Mouse (Mus musculus) brain, embryonic 14.5 days (tissue): ENCODE data around the gene Acot11. TPM values are rescaled to one million over a fixed set of nuclear protein-coding genes. Genes with fewer than 3 reads are reported as not detected.
"Not testable (repeated sequence)": the region's sequence is repeated elsewhere in the genome, so short reads cannot be mapped to it uniquely, and the experiment has no call there.

Source experiments
- DNase-seq: peaks from one replicate; pipeline ENCODE4 v3.0.0-alpha.2; 2011; ENCODE audit warnings: low read depth
- CTCF ChIP-seq: fragments of 200-500 bp; IDR thresholded peaks from 2 replicates; pipeline ENCODE4 v1.5.1; 2012; ENCODE audit warnings: inconsistent platforms, mild to moderate bottlenecking, moderate library complexity, borderline replicate concordance; ENCODE audit not compliant: insufficient read depth, insufficient read length; ENCODE audit errors: extremely low read depth
- POLR2A ChIP-seq: fragments of 200-500 bp; IDR thresholded peaks from 2 replicates; pipeline ENCODE4 v1.6.1; 2012; ENCODE audit warnings: mild to moderate bottlenecking, inconsistent platforms, borderline replicate concordance; ENCODE audit not compliant: poor library complexity, insufficient read depth, insufficient read length, severe bottlenecking; ENCODE audit errors: extremely low read depth
- polyA plus RNA-seq: library from polyadenylated mRNA; depleted of rRNA; stranded (reverse); fragments of >200 nt; gene quantifications from 2 replicates; pipeline ENCODE4 v1.2.3, GENCODE M21; 2012; rRNA removed

Acot11 gene
- polyA plus RNA-seq, 1 experiment, result 2.0 TPM

DNA sequence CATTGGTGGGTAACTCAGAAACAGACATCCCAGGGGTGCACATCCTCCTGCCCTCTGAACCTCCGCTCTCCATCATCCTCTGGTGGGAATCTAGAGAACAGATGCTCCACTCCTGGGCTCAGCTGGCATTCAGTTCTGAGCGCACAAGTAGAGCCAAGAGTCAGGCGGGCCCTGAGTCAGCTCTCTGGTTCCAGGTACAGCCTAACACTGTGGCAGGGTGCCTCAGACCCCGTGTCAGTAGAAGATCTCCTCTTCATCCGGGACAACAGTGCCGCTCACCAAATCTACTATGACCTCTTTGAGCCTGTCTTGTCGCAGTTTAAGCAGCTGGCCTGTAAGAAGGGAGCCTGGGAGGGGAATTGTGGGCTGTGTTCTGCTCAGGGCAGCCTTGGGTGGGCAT, 58.9 kb downstream of the Acot11 start:
- TF ChIP-seq CTCF, result no peak
- no peak for TF ChIP-seq POLR2A

DNA sequence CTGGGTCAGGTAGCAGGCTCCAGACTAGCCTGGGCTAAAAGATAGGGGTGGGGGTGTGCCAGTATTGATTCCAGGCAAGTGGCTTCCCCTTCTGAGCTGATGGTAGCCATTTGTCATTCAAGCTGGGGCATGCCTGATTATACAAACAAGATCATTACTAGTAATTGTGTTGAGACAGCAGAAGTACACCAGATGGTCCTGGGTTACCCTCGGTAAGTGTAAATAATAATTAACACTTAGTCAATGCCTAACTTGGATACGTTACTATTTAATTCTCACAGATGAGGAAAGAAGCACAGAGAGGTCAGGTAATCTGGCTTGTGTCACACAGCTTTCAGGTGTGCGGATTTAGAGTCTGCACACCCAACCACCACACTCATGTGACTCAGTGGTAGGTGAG, 66.9 kb downstream of the Acot11 start:
- TF ChIP-seq POLR2A (no peak), CTCF (no peak)
- DNase-seq, result peak; percentile 61

More for the DNA sequence above, 58.9 kb downstream of the Acot11 start:
- no peak for DNase-seq

DNA sequence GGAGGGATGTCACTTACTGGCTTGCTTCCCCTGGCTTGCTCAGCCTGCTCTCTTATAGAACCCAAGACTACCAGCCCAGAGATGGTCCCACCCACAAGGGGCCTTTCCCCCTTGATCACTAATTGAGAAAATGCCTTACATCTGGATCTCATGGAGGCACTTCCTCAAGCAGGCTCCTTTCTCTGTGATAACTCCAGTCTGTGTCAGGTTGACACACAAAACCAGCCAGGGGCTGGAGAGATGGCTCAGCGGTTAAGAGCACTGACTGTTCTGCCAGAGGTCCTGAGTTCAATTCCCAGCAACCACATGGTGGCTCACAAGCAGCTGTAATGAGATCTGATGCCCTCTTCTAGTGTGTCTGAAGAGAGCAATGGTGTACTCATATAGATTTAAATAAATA, 67.9 kb downstream of the Acot11 start:
- not testable (repeated sequence) for DNase-seq

DNA sequence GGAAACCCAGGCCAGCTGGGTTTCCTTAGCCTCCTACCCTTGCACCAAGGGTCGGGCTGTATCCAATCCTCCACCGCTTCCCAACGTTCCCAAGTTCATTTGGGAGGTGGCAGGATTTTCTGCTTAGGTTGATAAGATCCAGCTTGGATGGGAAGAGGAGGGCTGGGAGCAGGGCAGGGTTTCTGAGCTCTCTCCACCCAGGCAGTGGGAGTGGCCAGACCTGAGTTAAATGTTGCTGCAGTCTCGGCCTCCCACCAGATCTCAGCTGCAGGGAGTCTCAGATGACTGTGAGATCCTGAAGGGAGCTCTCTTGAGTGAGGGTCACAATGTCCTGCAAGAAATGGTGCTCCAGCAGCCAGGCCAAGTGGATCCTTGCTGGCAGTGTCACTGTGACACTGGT, 71.2 kb downstream of the Acot11 start, which contains the start of gene Fam151a:
Fam151a (plus strand) TSS at position 254 of the 400 bp plus-strand sequence.
- TF ChIP-seq POLR2A, result no peak
- TF ChIP-seq CTCF, result no peak
- no peak for DNase-seq

DNA sequence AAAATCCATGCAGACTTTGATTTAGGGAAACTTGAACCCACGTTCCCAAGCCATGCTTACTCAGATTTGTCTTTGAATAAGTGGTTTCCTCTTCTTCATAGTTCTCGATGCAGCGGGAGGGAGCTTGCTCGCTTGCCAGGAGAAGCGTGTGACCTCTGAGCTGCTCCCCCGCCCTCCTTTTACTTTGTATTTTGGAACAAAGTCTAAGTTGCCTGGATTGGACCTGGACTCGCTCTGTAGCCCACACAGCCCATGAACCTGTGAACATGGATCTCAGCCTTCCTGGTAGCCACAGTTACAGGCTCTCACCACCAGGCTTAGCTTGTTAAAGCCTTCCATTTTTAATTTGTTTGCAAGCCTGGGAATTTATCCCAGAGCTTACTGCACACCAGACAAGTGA, 74.0 kb downstream of the Acot11 start, which contains the start of gene Mroh7:
Mroh7 (minus strand) TSS at position 112 of the 400 bp plus-strand sequence.
- TF ChIP-seq POLR2A, result no peak
- TF ChIP-seq CTCF, result no peak
- no peak for DNase-seq

DNA sequence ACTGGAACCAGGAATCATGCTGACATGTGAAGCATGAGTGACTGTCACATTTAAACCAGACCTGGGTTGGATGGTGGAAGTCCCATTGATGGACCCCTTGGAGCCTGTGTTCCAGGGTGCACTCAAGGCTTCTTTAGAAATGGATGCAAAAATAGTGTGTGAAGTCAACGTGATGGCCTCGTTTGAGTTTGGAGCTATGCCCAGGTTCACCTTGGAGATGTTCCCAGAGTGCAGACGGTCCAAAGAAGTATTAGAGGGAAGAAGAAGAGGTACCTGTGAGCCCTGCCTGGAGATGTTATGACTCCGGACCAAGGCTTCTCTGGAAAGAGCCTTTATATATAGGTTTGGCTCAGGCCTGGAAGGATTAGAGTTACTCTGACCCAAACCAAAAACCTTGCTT, 84.2 kb downstream of the Acot11 start:
- no peak for DNase-seq
- TF ChIP-seq CTCF (no peak), POLR2A (no peak)

DNA sequence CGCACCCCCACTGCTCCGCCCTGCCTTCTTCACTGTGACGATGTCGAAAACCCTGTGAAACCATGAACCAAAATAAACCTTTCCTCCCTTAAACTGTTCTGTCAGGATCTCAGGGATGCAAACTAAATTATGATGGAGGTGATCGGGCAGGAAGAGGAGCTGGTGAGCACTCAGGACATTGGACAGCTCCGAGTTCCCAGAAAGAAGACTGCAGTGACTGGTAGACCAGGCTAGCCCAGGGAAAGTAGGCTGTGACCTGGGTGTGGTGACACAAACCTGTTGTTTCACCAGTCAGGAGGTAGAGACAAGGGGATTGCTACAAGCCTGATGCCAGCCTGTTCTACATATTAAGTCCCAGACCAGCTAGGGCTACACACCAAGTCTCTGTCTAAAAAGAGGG, 91.2 kb downstream of the Acot11 start:
- DNase-seq, result no peak
- TF ChIP-seq CTCF (no peak), POLR2A (no peak)

DNA sequence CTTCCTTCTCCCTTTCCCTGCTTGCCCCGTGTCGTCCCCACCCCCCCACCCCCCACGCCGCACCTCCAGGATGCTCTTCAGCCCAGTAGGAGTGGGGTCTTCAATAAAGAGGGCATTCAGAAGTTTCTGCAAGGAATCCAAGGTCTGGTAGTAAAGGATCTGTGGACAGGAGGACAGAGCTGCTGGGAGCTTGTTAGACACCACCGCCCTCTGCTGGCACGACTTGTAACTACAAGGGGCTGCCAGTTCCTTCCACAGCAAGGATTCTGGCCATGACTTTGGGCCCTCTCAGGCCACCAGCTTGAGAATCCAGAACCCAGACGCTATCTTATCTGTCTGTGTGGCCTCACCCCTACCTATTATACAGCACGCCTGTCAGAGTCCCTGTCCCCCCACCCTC, 96.4 kb downstream of the Acot11 start:
- DNase-seq, result peak; percentile 84
- TF ChIP-seq CTCF (peak; percentile 99), POLR2A (no peak)

DNA sequence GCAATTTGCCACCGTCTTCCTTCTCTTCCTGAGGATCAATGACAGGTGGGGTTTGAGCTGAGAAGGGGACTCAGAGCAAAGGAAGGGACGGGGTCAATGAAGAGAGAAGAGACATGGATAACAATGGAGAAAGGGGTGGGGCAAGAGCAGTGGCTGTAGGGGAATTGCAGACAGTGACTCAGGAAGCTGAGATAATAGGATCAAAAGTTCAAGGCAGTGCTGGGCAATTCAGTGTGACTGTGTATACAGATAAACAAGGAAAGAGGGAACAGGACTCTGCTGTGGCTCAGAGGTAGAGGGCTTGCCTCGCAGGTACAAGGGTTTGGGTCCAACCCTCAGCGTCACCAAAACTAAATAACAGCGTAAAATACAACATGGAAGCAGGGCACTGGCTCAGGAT, 96.8 kb downstream of the Acot11 start:
- TF ChIP-seq POLR2A (no peak), CTCF (no peak)
- DNase-seq, result no peak

DNA sequence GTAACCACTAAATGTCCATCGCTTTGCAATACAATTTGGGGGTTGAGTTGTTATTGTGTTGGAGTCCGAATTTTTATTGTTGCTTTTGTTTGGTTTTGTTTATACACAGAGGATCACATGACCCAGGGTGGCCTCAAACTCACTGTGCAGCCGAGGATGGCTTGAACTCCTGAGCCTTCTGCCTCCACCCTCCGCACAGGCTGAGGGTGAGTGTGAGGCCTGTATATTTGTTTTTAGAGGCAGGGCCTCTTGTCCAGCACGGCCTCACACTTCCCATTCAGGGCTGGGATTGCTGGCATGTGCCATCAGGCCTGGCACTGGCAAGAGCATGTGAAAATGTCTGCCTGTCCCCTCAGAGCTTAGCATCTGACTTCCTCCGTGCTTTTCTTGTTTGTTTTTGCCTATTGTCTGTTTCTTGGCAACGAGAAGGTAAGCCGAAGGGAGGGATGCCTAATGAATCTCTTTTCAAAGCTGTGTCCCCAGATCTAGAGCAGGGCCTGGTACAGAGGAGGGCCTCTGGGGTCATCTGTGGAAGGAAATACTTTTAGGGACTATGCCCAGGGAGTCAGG, 99.6 kb downstream of the Acot11 start:
- TF ChIP-seq POLR2A, result no peak
- no peak for TF ChIP-seq CTCF
- DNase-seq, result peak; percentile 65

DNA sequence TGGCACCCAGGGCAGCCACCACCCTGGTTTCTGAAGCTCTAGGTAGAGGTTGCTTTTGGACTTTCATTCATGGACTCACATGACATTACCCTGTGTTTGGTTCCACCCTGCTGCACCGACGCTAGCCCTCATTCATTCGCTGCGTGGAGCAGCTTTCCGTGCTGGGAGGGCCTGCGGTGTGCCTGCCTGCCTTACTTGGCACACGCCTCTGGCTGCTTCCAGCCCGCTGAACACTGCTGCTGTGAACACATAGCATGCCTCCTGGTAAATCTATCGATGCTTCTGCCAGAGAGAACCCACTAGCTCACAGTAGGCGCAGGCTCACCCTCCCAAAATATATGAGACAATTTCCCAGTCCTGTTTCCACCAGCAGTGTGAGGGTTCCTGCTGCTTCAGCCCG, 100.4 kb downstream of the Acot11 start:
- DNase-seq, result peak; percentile 81
- no peak for TF ChIP-seq POLR2A
- TF ChIP-seq CTCF, result no peak

DNA sequence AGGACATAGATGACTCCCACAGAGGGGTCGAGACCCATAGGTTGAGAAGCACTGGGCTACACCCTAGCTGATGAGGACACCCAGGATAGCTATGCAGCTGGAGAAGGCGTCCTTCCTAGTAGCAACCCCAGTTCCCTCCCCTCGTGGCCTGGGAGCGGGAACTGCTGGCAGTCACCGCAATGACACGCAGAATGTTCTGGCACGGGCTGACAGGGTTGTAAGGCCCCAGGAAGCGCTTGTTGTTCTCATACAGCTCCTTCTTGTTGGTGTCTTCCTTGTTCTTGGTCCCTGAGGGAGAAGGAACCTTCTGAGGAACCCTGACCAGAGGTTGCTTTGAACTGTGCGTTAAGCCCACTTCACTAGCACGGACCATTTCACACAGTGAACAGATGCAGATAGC, 100.8 kb downstream of the Acot11 start:
- peak; percentile 22 for DNase-seq
- no peak for TF ChIP-seq CTCF
- no peak for TF ChIP-seq POLR2A

DNA sequence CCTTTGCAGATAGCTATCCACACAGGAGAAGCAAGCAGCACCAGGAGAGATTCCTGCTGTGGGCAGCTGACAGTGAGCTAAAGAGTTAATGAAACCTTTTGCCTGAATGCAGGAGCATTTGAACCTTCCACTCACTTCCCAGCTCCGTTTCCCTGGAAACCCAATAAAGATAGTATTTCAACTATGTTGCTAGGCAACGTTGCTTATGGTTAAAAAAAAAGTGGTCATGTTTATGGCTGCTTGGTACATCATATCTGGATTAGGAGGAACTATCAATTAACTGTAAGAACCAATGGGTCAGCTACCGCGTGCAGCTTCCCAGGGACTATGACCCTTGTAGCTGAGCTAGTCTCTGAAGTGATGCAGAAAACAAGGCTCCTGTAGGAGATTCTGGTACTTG, 104.0 kb downstream of the Acot11 start:
- TF ChIP-seq POLR2A (no peak), CTCF (no peak)
- peak; percentile 78 for DNase-seq

DNA sequence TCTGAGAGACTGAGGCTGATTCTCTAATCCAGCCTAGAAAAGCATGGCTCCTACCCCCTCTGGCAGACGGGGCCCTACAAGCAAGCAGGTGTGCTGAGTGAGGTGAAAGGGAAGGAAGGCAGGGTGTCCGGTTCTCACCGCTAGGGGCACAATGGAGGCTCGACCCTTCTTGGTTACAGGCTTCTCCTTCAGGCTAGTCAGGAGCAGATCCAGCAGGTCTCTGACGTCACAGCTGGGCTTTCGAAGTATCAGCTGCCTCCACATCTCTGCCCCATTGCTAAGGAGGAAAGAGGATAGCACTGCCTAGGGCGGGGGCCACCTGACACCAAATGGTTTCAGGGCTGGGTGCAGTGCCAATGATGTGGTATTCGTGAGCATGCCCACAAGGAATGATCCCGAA, 104.8 kb downstream of the Acot11 start:
- TF ChIP-seq POLR2A (no peak), CTCF (peak; percentile 74)
- peak; percentile 57 for DNase-seq

Other genes with a start within 250 kb of the Acot11 start
- gene Dhcr24, start 244.0 kb downstream of the Acot11 start, polyA plus RNA-seq, result 73.8 and 89.2 TPM in 2 replicates
- gene Lexm, start 187.8 kb downstream of the Acot11 start, polyA plus RNA-seq, result 0.05 TPM in 1 of 2 replicates, not detected in the other
- 1.8 and 2.2 TPM in 2 replicates for gene Ttc22, start 182.6 kb downstream of the Acot11 start, polyA plus RNA-seq
- 9.9 and 13.7 TPM in 2 replicates for gene Pars2, start 153.9 kb downstream of the Acot11 start, polyA plus RNA-seq
- gene Ttc4, start 126.1 kb downstream of the Acot11 start, polyA plus RNA-seq, result 177 and 273 TPM in 2 replicates
- 1.3 and 1.8 TPM in 2 replicates for gene Mroh7, start 74.1 kb downstream of the Acot11 start, polyA plus RNA-seq
- not detected in 2 replicates for gene Fam151a, start 71.1 kb downstream of the Acot11 start, polyA plus RNA-seq
- 255 and 257 TPM in 2 replicates for gene Ssbp3, start 105.7 kb upstream of the Acot11 start, polyA plus RNA-seq